Mouse (Mus musculus): ENCODE measurements around the gene Acot1. TPM values are rescaled to one million over a fixed set of nuclear protein-coding genes. Genes with fewer than 3 reads are reported as not detected.
"Not testable (repeated sequence)": the region's sequence is repeated elsewhere in the genome, so short reads cannot be mapped to it uniquely, and the experiment has no call there.

The Acot1 gene
- polyA plus RNA-seq (2014; fragmentation: Nextera tagmentation; extraction: Ambion mirVana), result 47.5 and 48.5 TPM in 2 replicates

DNA sequence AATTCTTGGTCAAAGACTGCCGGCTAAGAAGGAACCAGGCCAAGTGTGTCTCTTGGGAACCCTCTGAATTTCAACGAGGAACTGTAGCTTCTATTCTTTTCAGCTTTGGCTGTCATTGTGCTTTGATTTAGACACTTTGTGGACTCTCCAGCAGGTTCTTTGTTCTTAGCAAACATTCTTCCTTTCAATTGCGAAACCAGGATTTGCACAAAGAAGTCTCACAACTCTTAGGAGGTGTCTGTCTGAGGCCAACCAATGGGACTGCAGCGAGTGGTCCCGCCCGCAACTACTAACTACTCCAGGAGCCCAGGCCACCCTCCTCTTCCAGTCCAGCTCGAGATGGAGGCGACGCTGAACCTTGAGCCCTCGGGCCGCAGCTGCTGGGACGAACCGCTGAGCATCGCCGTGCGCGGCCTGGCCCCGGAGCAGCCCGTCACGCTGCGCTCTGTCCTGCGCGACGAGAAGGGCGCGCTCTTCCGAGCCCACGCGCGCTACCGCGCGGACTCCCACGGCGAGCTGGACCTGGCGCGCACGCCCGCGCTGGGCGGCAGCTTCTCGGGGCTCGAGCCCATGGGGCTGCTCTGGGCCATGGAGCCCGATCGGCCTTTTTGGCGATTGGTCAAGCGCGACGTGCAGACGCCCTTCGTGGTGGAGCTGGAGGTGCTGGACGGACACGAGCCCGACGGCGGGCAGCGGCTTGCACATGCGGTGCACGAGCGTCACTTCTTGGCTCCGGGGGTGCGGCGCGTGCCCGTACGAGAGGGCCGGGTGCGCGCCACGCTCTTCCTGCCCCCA, at the start of gene Acot1:
Acot1 (plus strand) TSS at position 320 of the 795 bp plus-strand sequence.
- Histone ChIP-seq H3K27ac (ENCODE audit: low read depth, low read length) (peak within 1 kb of the TSS; percentile 42), H3K9ac (ENCODE audit: low read length) (peak within 1 kb of the TSS; percentile 63), H3K4me2 (peak within 1 kb of the TSS; percentile 49), H3K4me1 (ENCODE audit: control insufficient read depth, insufficient read depth, low read length) (peaks cover 22% of the 10 kb centered on the region), H3K4me3 (ENCODE audit: low read depth, low read length) (peak within 1 kb of the TSS; percentile 38)
- H3K9me3 ChIP-seq (ENCODE audit: control insufficient read depth, low read length); H3K36me3 ChIP-seq (ENCODE audit: control insufficient read depth, insufficient read depth, low read length); H3K27me3 ChIP-seq (ENCODE audit: control insufficient read depth, insufficient read depth, low read length): not testable (repeated sequence)
- ATAC-seq (ENCODE audit: low FRiP score), result peak; percentile 94
- DNase-seq (ENCODE audit: low spot score, missing footprints), result peak; percentile 96
- WGBS, result 1% methylated on average over 51 of the region's 70 CpGs

DNA sequence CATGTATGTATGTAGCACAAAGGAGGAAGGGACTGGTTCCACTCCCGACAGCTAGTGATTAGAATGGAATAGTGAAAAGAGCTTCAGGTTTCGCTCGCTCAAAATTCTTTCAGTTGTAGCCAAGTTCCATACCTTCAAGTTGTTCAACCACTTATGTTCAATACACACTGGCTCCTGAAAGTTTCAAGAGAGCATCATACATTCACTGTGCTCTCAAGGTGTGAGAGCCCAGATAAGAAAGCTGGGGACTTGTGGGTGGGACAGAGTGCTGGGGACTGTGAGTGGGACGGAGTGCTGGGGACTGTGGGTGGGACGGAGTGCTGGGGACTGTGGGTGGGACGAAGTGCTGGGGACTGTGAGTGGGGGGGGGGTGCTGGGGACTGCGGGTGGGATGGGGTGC, 44.1 kb upstream of the Acot1 start:
- H3K9me3 ChIP-seq (ENCODE audit: control insufficient read depth, low read length), result no peaks in the 10 kb centered on the region
- no peak overlapping the region for H3K4me3 ChIP-seq (ENCODE audit: low read depth, low read length)
- no peaks in the 10 kb centered on the region for H3K36me3 ChIP-seq (ENCODE audit: control insufficient read depth, insufficient read depth, low read length)
- H3K4me2 ChIP-seq, result no peak overlapping the region
- H3K4me1 ChIP-seq (ENCODE audit: control insufficient read depth, insufficient read depth, low read length), result no peaks in the 10 kb centered on the region
- ATAC-seq (ENCODE audit: low FRiP score) (no peak), DNase-seq (ENCODE audit: low spot score, missing footprints) (no peak)
- no peaks in the 10 kb centered on the region for H3K27me3 ChIP-seq (ENCODE audit: control insufficient read depth, insufficient read depth, low read length)
- H3K27ac ChIP-seq (ENCODE audit: low read depth, low read length), result no peak overlapping the region
- 87% methylated on average over 7 of the region's 7 CpGs for WGBS
- no peak overlapping the region for H3K9ac ChIP-seq (ENCODE audit: low read length)

DNA sequence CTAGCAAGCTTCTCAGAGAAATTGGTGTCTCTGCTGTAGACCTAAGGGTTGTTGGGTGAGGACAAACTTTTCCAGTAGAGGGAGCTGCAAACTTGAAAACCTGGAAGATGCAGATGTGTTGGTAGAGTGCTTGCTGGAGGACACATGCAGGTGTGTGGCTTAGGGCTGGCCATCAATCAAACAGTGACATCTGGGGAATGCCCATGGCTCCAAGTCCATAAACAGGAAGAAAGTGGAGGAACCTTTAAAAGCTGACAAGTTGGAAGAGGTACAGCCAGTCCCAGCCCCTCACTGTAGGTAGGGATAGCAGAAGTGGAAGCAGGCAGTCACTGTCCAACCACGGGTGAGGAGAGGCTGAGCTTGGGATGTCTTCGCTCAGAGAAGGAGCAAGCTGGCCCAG, 37.2 kb upstream of the Acot1 start:
- no peak overlapping the region for H3K27ac ChIP-seq (ENCODE audit: low read depth, low read length)
- H3K36me3 ChIP-seq (ENCODE audit: control insufficient read depth, insufficient read depth, low read length), result no peaks in the 10 kb centered on the region
- no peaks in the 10 kb centered on the region for H3K9me3 ChIP-seq (ENCODE audit: control insufficient read depth, low read length)
- no peaks in the 10 kb centered on the region for H3K4me1 ChIP-seq (ENCODE audit: control insufficient read depth, insufficient read depth, low read length)
- H3K9ac ChIP-seq (ENCODE audit: low read length), result no peak overlapping the region
- 71% methylated on average over 2 of the region's 2 CpGs for WGBS
- DNase-seq (ENCODE audit: low spot score, missing footprints), result no peak
- no peak for ATAC-seq (ENCODE audit: low FRiP score)
- no peak overlapping the region for H3K4me2 ChIP-seq
- H3K27me3 ChIP-seq (ENCODE audit: control insufficient read depth, insufficient read depth, low read length), result no peaks in the 10 kb centered on the region
- H3K4me3 ChIP-seq (ENCODE audit: low read depth, low read length), result no peak overlapping the region

DNA sequence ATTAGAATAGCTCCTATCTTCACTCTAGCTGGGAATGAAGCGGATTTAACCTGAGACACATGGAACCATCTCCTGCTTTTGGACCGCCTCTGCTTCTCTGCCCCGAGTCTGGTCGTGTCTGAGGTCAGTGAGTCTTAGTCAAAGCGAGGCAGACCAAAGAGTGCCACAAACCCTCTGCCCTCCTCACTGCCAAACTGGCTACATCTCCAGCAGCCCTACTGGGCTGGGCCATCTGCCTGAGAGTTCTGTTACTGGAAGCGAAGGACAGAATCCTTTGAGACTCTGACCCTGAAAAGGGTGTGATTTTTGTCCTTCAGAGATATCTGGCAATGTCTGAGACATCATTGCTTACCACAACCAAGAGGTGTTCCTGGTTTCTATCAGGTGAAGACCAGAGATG, 30.4 kb upstream of the Acot1 start:
- H3K4me1 ChIP-seq (ENCODE audit: control insufficient read depth, insufficient read depth, low read length), result no peaks in the 10 kb centered on the region
- H3K27ac ChIP-seq (ENCODE audit: low read depth, low read length), result no peak overlapping the region
- H3K4me2 ChIP-seq, result no peak overlapping the region
- H3K9me3 ChIP-seq (ENCODE audit: control insufficient read depth, low read length), result no peaks in the 10 kb centered on the region
- no peak for ATAC-seq (ENCODE audit: low FRiP score)
- H3K4me3 ChIP-seq (ENCODE audit: low read depth, low read length), result no peak overlapping the region
- H3K36me3 ChIP-seq (ENCODE audit: control insufficient read depth, insufficient read depth, low read length), result no peaks in the 10 kb centered on the region
- H3K27me3 ChIP-seq (ENCODE audit: control insufficient read depth, insufficient read depth, low read length), result no peaks in the 10 kb centered on the region
- no peak overlapping the region for H3K9ac ChIP-seq (ENCODE audit: low read length)
- no peak for DNase-seq (ENCODE audit: low spot score, missing footprints)
- 93% methylated on average over 6 of the region's 6 CpGs for WGBS

DNA sequence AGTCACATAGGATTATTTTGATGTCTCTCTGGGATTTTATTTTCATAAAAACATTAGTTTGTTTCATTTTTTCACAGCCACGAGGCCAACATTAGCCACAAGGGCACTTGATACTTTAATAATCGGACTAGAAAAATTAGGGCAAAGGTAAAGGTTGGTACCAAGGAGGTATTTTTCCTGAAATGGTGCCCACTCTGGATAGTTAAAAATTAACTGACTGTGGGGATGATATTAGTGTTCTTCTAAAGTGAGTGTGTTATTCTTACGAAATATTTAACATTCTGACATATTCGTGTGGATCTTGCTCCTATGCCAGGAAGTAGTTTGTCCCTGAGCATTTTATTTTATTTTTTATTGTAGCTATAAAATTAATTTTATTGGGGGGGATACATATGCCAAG, 27.7 kb upstream of the Acot1 start:
- no peaks in the 10 kb centered on the region for H3K27me3 ChIP-seq (ENCODE audit: control insufficient read depth, insufficient read depth, low read length)
- no peaks in the 10 kb centered on the region for H3K9me3 ChIP-seq (ENCODE audit: control insufficient read depth, low read length)
- ATAC-seq (ENCODE audit: low FRiP score), result no peak
- H3K4me3 ChIP-seq (ENCODE audit: low read depth, low read length), result no peak overlapping the region
- H3K36me3 ChIP-seq (ENCODE audit: control insufficient read depth, insufficient read depth, low read length), result no peaks in the 10 kb centered on the region
- 87% methylated on average over 4 of the region's 4 CpGs for WGBS
- H3K4me1 ChIP-seq (ENCODE audit: control insufficient read depth, insufficient read depth, low read length), result no peaks in the 10 kb centered on the region
- no peak overlapping the region for H3K4me2 ChIP-seq
- no peak overlapping the region for H3K9ac ChIP-seq (ENCODE audit: low read length)
- H3K27ac ChIP-seq (ENCODE audit: low read depth, low read length), result no peak overlapping the region
- no peak for DNase-seq (ENCODE audit: low spot score, missing footprints)

DNA sequence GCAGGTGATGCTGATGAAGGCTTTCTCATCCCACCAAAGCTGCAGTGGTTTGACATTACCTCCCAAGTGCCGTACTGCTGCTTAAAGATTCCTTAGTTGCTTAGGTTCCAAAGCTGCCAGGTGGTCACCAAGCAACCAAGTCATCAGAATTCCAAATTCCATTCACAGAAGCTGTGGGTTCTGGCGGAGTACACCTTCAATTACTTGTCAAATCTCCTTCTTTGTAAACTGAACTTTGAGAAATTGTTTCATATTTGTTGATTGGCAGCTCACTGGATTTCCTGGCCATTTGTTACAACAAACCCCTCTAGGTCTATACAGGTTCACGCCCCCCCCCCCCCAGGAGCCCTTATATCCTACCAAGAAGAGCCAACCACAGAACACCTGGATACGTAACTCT, 24.5 kb upstream of the Acot1 start, which contains the start of gene Heatr4:
Heatr4 (minus strand) TSS at position 101 of the 400 bp plus-strand sequence.
- Histone ChIP-seq H3K36me3 (ENCODE audit: control insufficient read depth, insufficient read depth, low read length) (no peaks in the 10 kb centered on the region), H3K27ac (ENCODE audit: low read depth, low read length) (no peak within 1 kb of the TSS), H3K9ac (ENCODE audit: low read length) (no peak within 1 kb of the TSS), H3K27me3 (ENCODE audit: control insufficient read depth, insufficient read depth, low read length) (no peaks in the 10 kb centered on the region), H3K4me2 (no peak within 1 kb of the TSS), H3K4me1 (ENCODE audit: control insufficient read depth, insufficient read depth, low read length) (peaks cover 4% of the 10 kb centered on the region; the same call in 1 of the 2 replicates), H3K9me3 (ENCODE audit: control insufficient read depth, low read length) (no peaks in the 10 kb centered on the region), H3K4me3 (ENCODE audit: low read depth, low read length) (no peak within 1 kb of the TSS)
- ATAC-seq (ENCODE audit: low FRiP score) (no peak), DNase-seq (ENCODE audit: low spot score, missing footprints) (no peak)
- WGBS, result 76% methylated on average over 4 of the region's 4 CpGs

DNA sequence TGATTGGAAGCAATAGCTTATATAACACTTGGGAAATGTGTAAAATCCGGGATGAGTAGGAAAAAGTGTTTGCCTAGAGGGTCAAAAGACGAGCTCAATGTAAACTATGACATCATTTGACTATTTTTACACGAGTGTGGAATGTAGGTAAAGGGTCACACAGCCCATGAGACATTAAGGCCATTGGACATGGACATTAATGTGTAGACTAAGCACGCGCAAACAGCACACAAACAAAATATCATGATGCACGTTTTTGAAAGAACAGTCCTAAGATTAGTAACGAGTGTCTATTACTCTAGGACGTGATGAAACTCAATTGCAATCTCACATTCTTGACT, 22.1 kb upstream of the Acot1 start:
- no peaks in the 10 kb centered on the region for H3K36me3 ChIP-seq (ENCODE audit: control insufficient read depth, insufficient read depth, low read length)
- H3K9ac ChIP-seq (ENCODE audit: low read length), result peak overlapping the region; percentile 81; the same call in 1 of the 2 replicates
- DNase-seq (ENCODE audit: low spot score, missing footprints) (no peak), ATAC-seq (ENCODE audit: low FRiP score) (no peak)
- H3K4me2 ChIP-seq, result peak overlapping the region; percentile 65
- H3K27ac ChIP-seq (ENCODE audit: low read depth, low read length), result no peak overlapping the region
- no peaks in the 10 kb centered on the region for H3K27me3 ChIP-seq (ENCODE audit: control insufficient read depth, insufficient read depth, low read length)
- 48% methylated on average over 8 of the region's 8 CpGs for WGBS
- peaks cover 4% of the 10 kb centered on the region; the same call in 1 of the 2 replicates for H3K4me1 ChIP-seq (ENCODE audit: control insufficient read depth, insufficient read depth, low read length)
- H3K4me3 ChIP-seq (ENCODE audit: low read depth, low read length), result peak overlapping the region; percentile 59; the same call in 1 of the 2 replicates
- no peaks in the 10 kb centered on the region for H3K9me3 ChIP-seq (ENCODE audit: control insufficient read depth, low read length)

DNA sequence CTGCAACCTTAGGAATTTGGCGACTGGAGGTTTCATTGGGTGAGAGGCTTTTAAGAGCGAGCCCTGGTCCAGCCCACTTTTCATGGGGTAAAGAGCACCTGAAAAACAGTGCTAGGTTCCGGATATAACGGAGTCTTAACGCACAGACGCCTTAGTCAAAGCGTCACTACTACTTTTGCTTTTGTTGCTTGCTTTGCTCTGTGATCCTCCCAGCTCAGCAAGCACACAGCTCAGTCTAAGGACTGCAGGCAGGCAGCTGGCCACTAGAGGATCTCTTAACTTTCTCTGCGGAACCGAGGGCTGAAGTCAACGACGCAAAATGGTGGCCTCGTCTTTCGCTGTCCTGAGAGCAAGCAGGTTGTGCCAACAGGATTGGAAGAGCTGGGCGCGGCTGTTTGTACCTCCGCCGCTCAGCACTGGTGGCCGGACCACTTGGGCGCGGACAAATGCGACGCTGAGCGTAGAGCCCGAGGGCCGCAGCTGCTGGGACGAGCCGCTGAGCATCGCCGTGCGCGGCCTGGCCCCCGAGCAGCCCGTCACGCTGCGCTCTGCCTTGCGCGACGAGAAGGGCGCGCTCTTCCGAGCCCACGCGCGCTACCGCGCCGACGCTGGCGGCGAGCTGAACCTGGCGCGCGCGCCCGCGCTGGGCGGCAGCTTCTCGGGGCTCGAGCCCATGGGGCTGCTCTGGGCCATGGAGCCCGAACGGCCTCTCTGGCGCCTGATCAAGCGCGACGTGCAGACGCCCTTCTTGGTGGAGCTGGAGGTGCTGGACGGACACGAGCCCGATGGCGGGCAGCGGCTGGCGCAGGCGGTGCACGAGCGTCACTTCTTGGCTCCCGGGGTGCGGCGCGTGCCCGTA, 21.5 kb upstream of the Acot1 start, which contains the start of gene Acot2:
Acot2 (plus strand) TSS at position 279 of the 859 bp plus-strand sequence.
- H3K4me2 ChIP-seq, result peak within 1 kb of the TSS; percentile 65
- DNase-seq (ENCODE audit: low spot score, missing footprints), result peak; percentile 97
- peak within 1 kb of the TSS; percentile 72 for H3K27ac ChIP-seq (ENCODE audit: low read depth, low read length)
- peak within 1 kb of the TSS; percentile 81 for H3K9ac ChIP-seq (ENCODE audit: low read length)
- under 1% methylated on average over 72 of the region's 80 CpGs for WGBS
- H3K36me3 ChIP-seq (ENCODE audit: control insufficient read depth, insufficient read depth, low read length), result no peaks in the 10 kb centered on the region
- peak; percentile 91 for ATAC-seq (ENCODE audit: low FRiP score)
- peaks cover 4% of the 10 kb centered on the region; the same call in 1 of the 2 replicates for H3K4me1 ChIP-seq (ENCODE audit: control insufficient read depth, insufficient read depth, low read length)
- no peaks in the 10 kb centered on the region for H3K27me3 ChIP-seq (ENCODE audit: control insufficient read depth, insufficient read depth, low read length)
- H3K4me3 ChIP-seq (ENCODE audit: low read depth, low read length), result peak within 1 kb of the TSS; percentile 59
- H3K9me3 ChIP-seq (ENCODE audit: control insufficient read depth, low read length), result no peaks in the 10 kb centered on the region

DNA sequence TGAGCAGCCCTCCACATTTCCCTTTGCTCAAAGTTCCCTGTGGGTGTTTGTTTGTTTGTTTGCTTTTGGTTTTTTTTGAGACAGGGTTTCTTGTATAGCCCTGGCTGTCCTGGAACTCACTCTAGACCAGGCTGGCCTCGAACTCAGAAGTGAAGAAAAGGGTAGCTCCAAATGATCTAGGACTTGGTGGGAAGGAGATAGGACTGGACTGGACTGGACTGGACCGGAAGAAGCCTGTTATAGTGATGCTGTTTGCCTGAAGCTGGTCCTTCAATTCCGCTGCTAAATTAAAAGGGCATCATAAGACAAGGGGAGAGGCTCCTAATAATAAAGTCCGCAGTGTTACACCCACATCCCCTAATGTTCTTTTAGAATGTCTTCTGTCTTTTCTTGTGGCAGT, 20.8 kb upstream of the Acot1 start:
- Histone ChIP-seq H3K4me1 (ENCODE audit: control insufficient read depth, insufficient read depth, low read length) (peaks cover 4% of the 10 kb centered on the region; the same call in 1 of the 2 replicates), H3K9ac (ENCODE audit: low read length) (peak overlapping the region; percentile 81), H3K9me3 (ENCODE audit: control insufficient read depth, low read length) (no peaks in the 10 kb centered on the region), H3K36me3 (ENCODE audit: control insufficient read depth, insufficient read depth, low read length) (no peaks in the 10 kb centered on the region), H3K27ac (ENCODE audit: low read depth, low read length) (no peak overlapping the region), H3K4me3 (ENCODE audit: low read depth, low read length) (peak overlapping the region; percentile 59), H3K27me3 (ENCODE audit: control insufficient read depth, insufficient read depth, low read length) (no peaks in the 10 kb centered on the region), H3K4me2 (peak overlapping the region; percentile 65)
- 67% methylated on average over 4 of the region's 4 CpGs for WGBS
- ATAC-seq (ENCODE audit: low FRiP score) (peak; percentile 23; the same call in 1 of the 2 replicates), DNase-seq (ENCODE audit: low spot score, missing footprints) (peak; percentile 89)
